Mouse (Mus musculus): ENCODE measurements around the gene Asphd2. TPM values are rescaled to one million over a fixed set of nuclear protein-coding genes. Genes with fewer than 3 reads are reported as not detected.

The Asphd2 gene
- polyA plus RNA-seq (2011; ENCODE audit: insufficient read depth, insufficient read length, low read depth, missing spikeins): 6.7 and 7.2 TPM in 2 replicates

DNA sequence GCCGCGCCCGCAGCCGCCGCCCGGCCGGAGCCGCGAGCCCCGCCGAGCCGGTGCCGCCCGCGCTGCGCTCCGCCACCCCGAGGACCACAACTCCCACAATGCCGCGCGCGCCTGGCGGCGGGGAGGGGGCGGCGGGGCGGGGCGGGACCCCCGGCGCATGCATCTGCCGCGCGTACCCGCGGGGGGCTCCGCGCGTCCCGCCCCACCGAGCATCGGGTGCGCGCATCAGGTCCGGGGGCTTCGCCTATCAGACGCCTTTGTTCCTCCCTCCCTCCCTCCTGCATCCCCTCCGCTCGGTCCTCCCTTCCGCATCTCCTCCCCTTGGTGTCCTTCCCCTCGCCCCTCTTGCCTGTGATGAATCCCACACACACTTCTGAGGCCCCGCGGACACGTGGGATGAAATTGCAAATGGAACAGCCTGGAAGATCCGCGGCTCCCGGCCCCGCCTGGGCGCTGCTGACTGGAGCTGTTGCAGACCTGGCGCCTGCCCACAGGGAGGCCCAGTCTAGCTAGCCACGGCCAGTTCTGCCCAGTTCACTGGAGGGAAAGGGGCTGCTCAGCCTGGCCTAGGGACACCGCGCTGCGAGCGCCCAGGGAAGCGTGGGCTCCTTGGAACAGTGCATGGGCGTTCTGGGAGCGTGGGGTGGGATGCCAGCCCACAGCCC, at the start of gene Asphd2:
TSS of gene Asphd2 (minus strand) at position 88 of the 665 bp plus-strand sequence.
- no peak for TF ChIP-seq CTCF (IDR thresholded peaks at IDR 0.05; ENCODE audit: low read depth, low read length)
- TF ChIP-seq POLR2A (IDR thresholded peaks at IDR 0.05; ENCODE audit: insufficient read depth, low read length): no peak
- no peak for TF ChIP-seq EP300 (IDR thresholded peaks at IDR 0.05; ENCODE audit: insufficient read depth, low read depth, low read length)
- H3K4me3 ChIP-seq (ENCODE audit: low read depth, low read length): peak within 1 kb of the TSS; percentile 79
- H3K36me3 ChIP-seq (ENCODE audit: control insufficient read depth, insufficient read depth, low read length, poor library complexity, severe bottlenecking): no peaks in the 10 kb centered on the region
- peak within 1 kb of the TSS; percentile 30 for H3K9ac ChIP-seq (ENCODE audit: low read depth, poor library complexity, severe bottlenecking)
- no peaks in the 10 kb centered on the region for H3K4me1 ChIP-seq (ENCODE audit: control insufficient read depth, insufficient read depth, low read length)
- no peaks in the 10 kb centered on the region for H3K27me3 ChIP-seq (ENCODE audit: control insufficient read depth, insufficient read depth, low read length, poor library complexity, severe bottlenecking)
- H3K27ac ChIP-seq (ENCODE audit: insufficient read depth, low read length): no peak within 1 kb of the TSS
- H3K9me3 ChIP-seq (replicated peaks; ENCODE audit: control insufficient read depth, insufficient read depth, low read length, poor library complexity, severe bottlenecking): no peaks in the 10 kb centered on the region

DNA sequence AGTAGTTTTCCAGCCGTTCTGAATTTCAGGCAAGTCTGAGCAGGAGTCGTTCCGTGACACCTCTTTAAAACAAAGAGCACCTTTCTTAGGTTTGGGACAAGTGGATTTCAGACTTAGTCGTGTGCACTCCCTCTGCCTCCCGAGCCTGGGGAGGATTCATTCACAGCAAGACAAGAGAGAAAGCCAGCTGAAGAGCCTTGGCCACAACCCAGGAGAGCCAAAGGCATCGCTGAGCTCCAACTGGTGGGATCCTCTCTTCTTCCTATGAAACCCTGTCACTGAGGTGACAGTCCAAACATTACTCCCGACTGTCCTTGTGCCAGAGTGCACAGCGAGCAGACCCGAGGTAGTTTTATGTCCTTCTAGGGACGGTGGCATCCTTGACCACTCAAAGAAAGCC, 43.9 kb upstream of the Asphd2 start:
- Histone ChIP-seq H3K4me1 (ENCODE audit: control insufficient read depth, insufficient read depth, low read length) (no peaks in the 10 kb centered on the region), H3K27me3 (ENCODE audit: control insufficient read depth, insufficient read depth, low read length, poor library complexity, severe bottlenecking) (no peaks in the 10 kb centered on the region), H3K27ac (ENCODE audit: insufficient read depth, low read length) (no peak overlapping the region), H3K9me3 (replicated peaks; ENCODE audit: control insufficient read depth, insufficient read depth, low read length, poor library complexity, severe bottlenecking) (no peaks in the 10 kb centered on the region), H3K9ac (ENCODE audit: low read depth, poor library complexity, severe bottlenecking) (no peak overlapping the region), H3K4me3 (ENCODE audit: low read depth, low read length) (no peak overlapping the region), H3K36me3 (ENCODE audit: control insufficient read depth, insufficient read depth, low read length, poor library complexity, severe bottlenecking) (no peaks in the 10 kb centered on the region)
- no peak for TF ChIP-seq EP300 (IDR thresholded peaks at IDR 0.05; ENCODE audit: insufficient read depth, low read depth, low read length)
- TF ChIP-seq POLR2A (IDR thresholded peaks at IDR 0.05; ENCODE audit: insufficient read depth, low read length): no peak
- no peak for TF ChIP-seq CTCF (IDR thresholded peaks at IDR 0.05; ENCODE audit: low read depth, low read length)

DNA sequence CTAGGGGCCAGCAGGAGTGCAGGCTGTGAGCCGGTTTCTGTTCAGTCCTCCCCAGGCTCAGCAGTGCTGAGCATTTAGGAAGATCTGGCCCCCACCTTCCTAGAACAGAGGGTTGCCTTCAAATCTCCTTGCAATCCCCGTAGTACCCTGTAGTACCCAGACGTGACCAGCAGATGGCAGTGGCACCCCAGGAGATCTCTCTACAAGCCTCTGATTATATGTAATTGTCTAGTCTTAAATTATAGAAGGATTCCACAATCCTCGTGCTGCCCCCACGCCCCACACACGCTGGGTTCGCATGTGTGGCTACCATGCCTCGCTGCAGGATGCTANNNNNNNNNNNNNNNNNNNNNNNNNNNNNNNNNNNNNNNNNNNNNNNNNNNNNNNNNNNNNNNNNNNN, 38.3 kb upstream of the Asphd2 start:
- H3K36me3 ChIP-seq (ENCODE audit: control insufficient read depth, insufficient read depth, low read length, poor library complexity, severe bottlenecking): no peaks in the 10 kb centered on the region
- H3K27me3 ChIP-seq (ENCODE audit: control insufficient read depth, insufficient read depth, low read length, poor library complexity, severe bottlenecking): no peaks in the 10 kb centered on the region

DNA sequence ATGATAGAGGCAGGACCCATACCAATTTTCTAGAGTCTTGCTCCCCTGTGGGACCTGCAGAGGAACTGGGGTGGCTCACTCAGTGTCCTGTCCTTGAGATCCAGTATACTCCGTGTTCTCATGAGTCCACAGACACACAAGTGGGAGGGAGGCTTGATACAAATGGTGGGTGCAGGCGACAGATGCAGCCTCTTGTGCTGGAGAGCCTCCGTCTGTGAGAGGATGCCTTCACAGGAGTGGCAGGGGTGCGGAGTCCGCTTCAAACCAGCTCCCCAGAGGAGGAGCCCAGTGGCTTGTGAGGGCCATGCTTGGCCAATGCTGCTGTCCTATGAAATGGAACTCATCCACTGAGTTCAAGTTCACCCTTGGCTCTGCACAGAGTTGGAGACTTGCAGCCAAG, 37.4 kb upstream of the Asphd2 start:
- TF ChIP-seq EP300 (IDR thresholded peaks at IDR 0.05; ENCODE audit: insufficient read depth, low read depth, low read length) (no peak), POLR2A (IDR thresholded peaks at IDR 0.05; ENCODE audit: insufficient read depth, low read length) (no peak), CTCF (IDR thresholded peaks at IDR 0.05; ENCODE audit: low read depth, low read length) (no peak)
- H3K9me3 ChIP-seq (replicated peaks; ENCODE audit: control insufficient read depth, insufficient read depth, low read length, poor library complexity, severe bottlenecking): no peaks in the 10 kb centered on the region
- no peaks in the 10 kb centered on the region for H3K36me3 ChIP-seq (ENCODE audit: control insufficient read depth, insufficient read depth, low read length, poor library complexity, severe bottlenecking)
- H3K4me3 ChIP-seq (ENCODE audit: low read depth, low read length): no peak overlapping the region
- H3K9ac ChIP-seq (ENCODE audit: low read depth, poor library complexity, severe bottlenecking): no peak overlapping the region
- no peaks in the 10 kb centered on the region for H3K27me3 ChIP-seq (ENCODE audit: control insufficient read depth, insufficient read depth, low read length, poor library complexity, severe bottlenecking)
- no peak overlapping the region for H3K27ac ChIP-seq (ENCODE audit: insufficient read depth, low read length)
- no peaks in the 10 kb centered on the region for H3K4me1 ChIP-seq (ENCODE audit: control insufficient read depth, insufficient read depth, low read length)

More for the DNA sequence above, 38.3 kb upstream of the Asphd2 start:
- no peak for TF ChIP-seq POLR2A (IDR thresholded peaks at IDR 0.05; ENCODE audit: insufficient read depth, low read length)
- TF ChIP-seq CTCF (IDR thresholded peaks at IDR 0.05; ENCODE audit: low read depth, low read length): peak; percentile 79
- no peak for TF ChIP-seq EP300 (IDR thresholded peaks at IDR 0.05; ENCODE audit: insufficient read depth, low read depth, low read length)
- no peak overlapping the region for H3K9ac ChIP-seq (ENCODE audit: low read depth, poor library complexity, severe bottlenecking)
- H3K4me1 ChIP-seq (ENCODE audit: control insufficient read depth, insufficient read depth, low read length): no peaks in the 10 kb centered on the region
- H3K4me3 ChIP-seq (ENCODE audit: low read depth, low read length): no peak overlapping the region
- H3K9me3 ChIP-seq (replicated peaks; ENCODE audit: control insufficient read depth, insufficient read depth, low read length, poor library complexity, severe bottlenecking): no peaks in the 10 kb centered on the region
- no peak overlapping the region for H3K27ac ChIP-seq (ENCODE audit: insufficient read depth, low read length)

DNA sequence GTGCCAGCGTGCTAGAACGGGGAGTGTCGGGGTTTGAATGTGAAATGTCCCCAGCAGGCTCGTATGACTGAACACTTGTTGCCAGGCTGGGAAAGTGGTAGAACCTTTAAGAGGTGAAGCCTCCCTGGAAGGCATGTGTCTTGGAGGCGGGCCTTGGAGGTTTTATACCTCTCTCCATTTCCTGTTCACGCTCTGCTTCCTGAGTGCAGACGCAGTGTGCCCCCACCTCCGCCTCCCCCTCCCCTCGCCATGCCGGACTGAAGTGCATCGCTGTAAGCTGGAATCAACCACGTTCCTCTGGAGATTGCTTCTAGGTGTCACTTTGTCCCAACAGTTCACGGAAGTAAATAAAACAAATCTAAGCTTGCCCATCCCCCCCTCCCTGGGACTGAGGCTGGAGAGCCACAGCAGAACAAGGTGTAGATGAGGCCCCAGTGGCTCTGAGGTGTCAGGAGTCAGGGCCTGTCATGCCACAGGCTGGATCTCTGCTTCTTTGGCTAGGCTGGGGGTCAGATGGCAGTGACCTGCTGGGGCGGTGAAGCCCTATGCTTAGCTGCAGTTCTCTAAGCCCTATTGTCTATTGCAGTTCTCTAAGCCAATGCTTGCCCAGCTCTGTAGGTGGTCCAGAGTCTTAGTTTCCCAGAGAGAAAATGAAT, 36.6 kb upstream of the Asphd2 start:
- Histone ChIP-seq H3K27me3 (ENCODE audit: control insufficient read depth, insufficient read depth, low read length, poor library complexity, severe bottlenecking) (no peaks in the 10 kb centered on the region), H3K9me3 (replicated peaks; ENCODE audit: control insufficient read depth, insufficient read depth, low read length, poor library complexity, severe bottlenecking) (no peaks in the 10 kb centered on the region), H3K9ac (ENCODE audit: low read depth, poor library complexity, severe bottlenecking) (no peak overlapping the region), H3K27ac (ENCODE audit: insufficient read depth, low read length) (no peak overlapping the region), H3K4me1 (ENCODE audit: control insufficient read depth, insufficient read depth, low read length) (no peaks in the 10 kb centered on the region), H3K4me3 (ENCODE audit: low read depth, low read length) (no peak overlapping the region), H3K36me3 (ENCODE audit: control insufficient read depth, insufficient read depth, low read length, poor library complexity, severe bottlenecking) (no peaks in the 10 kb centered on the region)
- TF ChIP-seq EP300 (IDR thresholded peaks at IDR 0.05; ENCODE audit: insufficient read depth, low read depth, low read length) (no peak), POLR2A (IDR thresholded peaks at IDR 0.05; ENCODE audit: insufficient read depth, low read length) (no peak), CTCF (IDR thresholded peaks at IDR 0.05; ENCODE audit: low read depth, low read length) (no peak)

DNA sequence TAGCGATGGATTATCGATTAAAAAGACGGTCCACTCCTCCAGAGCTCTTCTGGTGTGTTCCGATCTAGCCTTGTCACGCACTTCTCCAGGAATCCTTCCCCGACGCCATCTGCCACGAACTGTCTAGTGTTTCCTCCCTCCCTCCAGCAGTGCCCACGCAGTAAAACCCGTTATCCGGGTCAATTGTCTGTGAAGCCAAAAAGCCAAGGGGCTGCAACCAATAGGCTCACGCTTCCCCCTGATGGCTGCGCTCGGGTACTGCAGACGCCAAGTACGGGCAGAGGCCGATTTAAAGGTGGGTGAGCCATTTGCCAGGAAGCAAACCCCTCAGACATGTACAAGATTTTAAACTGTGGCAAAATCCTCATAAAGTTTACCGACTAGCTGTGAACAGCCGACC, 34.3 kb upstream of the Asphd2 start:
- H3K27me3 ChIP-seq (ENCODE audit: control insufficient read depth, insufficient read depth, low read length, poor library complexity, severe bottlenecking): no peaks in the 10 kb centered on the region
- no peak overlapping the region for H3K27ac ChIP-seq (ENCODE audit: insufficient read depth, low read length)
- H3K4me1 ChIP-seq (ENCODE audit: control insufficient read depth, insufficient read depth, low read length): no peaks in the 10 kb centered on the region
- no peak overlapping the region for H3K9ac ChIP-seq (ENCODE audit: low read depth, poor library complexity, severe bottlenecking)
- H3K4me3 ChIP-seq (ENCODE audit: low read depth, low read length): no peak overlapping the region
- no peaks in the 10 kb centered on the region for H3K36me3 ChIP-seq (ENCODE audit: control insufficient read depth, insufficient read depth, low read length, poor library complexity, severe bottlenecking)
- no peaks in the 10 kb centered on the region for H3K9me3 ChIP-seq (replicated peaks; ENCODE audit: control insufficient read depth, insufficient read depth, low read length, poor library complexity, severe bottlenecking)
- TF ChIP-seq CTCF (IDR thresholded peaks at IDR 0.05; ENCODE audit: low read depth, low read length) (peak; percentile 76), POLR2A (IDR thresholded peaks at IDR 0.05; ENCODE audit: insufficient read depth, low read length) (no peak)
